Mouse (Mus musculus) heart, postnatal 0 days (tissue): ENCODE results near the gene Col6a5.

Source experiments
- CTCF ChIP-seq: IDR thresholded peaks from 2 replicates; pipeline ENCODE4 v1.5.1; 2016; ENCODE audit warnings: antibody characterized with exemption, control low read depth, low read depth
- EP300 ChIP-seq: IDR thresholded peaks from 2 replicates; pipeline ENCODE4 v1.6.1; 2016; ENCODE audit warnings: antibody characterized with exemption, low read depth

- TF ChIP-seq EP300, result no peak
- TF ChIP-seq CTCF, result no peak
Measured at GRCm38 (mm10) chr9:105990099-105990498, 29.7 kb upstream of the Col6a5 start.
